Mouse (Mus musculus): ENCODE results near the gene Plxdc1.

DNA sequence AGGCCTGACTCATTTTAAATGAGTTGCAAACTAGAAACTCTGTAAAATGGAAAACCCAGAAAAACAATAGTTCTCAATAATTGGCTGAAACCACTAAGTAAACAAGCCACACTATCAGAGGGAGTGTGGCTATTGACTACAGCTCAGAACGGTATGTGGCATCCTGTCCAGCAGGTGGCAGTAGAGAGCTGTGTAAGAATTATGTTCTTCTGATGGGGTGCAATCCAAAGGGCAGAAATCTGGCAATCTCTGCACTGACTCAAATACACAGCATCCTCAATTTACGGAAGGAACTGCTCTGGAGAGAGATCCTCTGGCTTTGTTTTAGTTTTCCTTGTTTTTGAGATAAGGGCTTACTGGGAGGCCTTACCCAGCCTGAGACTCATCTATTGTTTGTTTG, 86.4 kb downstream of the Plxdc1 start:
- TF ChIP-seq CTCF (IDR thresholded peaks at IDR 0.05; ENCODE audit: low read depth) (peak; percentile 85), EP300 (IDR thresholded peaks at IDR 0.05; ENCODE audit: low read depth) (no peak)

Measured in liver, embryonic 14.5 days (tissue).